Mouse (Mus musculus): ENCODE measurements at regions not wholly inside any gene's neighbourhood (a gene's known extent, or its start where the extent isn't known, plus 50 kb on each side); places are given as distances from the start of the nearest gene placed in this dataset.

DNA sequence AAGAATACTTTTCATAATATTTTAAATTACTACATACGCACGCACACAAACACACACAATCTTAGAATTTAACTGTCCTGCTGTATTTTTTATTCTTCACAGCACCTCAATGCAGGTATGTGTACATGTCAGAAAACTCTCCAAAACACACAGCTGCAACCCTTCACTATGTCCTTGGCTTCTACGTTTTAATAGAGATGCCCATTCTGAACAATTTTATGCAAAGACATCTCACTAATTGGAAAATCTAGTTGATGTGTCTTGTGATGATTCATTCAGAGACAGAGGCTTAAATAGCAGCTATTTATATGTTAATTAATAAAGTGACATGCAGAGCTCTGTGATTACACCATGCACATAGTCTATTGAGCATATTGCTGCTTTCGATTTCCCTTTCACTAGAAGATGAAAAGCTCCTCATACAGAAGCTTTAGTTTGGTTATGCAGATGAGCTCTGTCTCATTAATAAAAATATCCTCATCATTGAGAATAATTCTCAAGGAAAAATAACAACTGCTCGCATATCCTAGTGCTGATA is 525.4 kb downstream of the Slco4c1 start:
- no peak overlapping the region for H3K4me3 ChIP-seq (ENCODE audit: insufficient read depth in 1 of 2, low read depth in 1 of 2, low read length in 2 of 2, poor library complexity in 1 of 2, severe bottlenecking in 1 of 2)
- no peak for DNase-seq (ENCODE audit: low read depth, low spot score)
- H3K27ac ChIP-seq (ENCODE audit: insufficient read depth, low read depth, low read length, poor library complexity, severe bottlenecking), result no peak overlapping the region
- TF ChIP-seq CHD2 (IDR thresholded peaks at IDR 0.05; ENCODE audit: low read depth, low read length), result no peak
- no peak for TF ChIP-seq HCFC1 (IDR thresholded peaks at IDR 0.05; ENCODE audit: borderline replicate concordance, insufficient read depth, low read length)
- no peak for TF ChIP-seq ZC3H11A (IDR thresholded peaks at IDR 0.05; ENCODE audit: borderline replicate concordance, low read depth, low read length)
- TF ChIP-seq ZNF384 (IDR thresholded peaks at IDR 0.05; ENCODE audit: low read depth, low read length), result no peak
- TF ChIP-seq MAFK (IDR thresholded peaks at IDR 0.05; ENCODE audit: insufficient read depth, low read depth, low read length), result no peak
- no peaks in the 10 kb centered on the region for H3K36me3 ChIP-seq (ENCODE audit: control insufficient read depth, insufficient read depth, low read length, poor library complexity, severe bottlenecking)
- H3K9ac ChIP-seq (ENCODE audit: insufficient read depth, low read depth, low read length, poor library complexity, severe bottlenecking), result no peak overlapping the region
- in situ Hi-C loops (cut with MboI; ENCODE audit: low sequenced_read_pairs in 2 of 2, unreplicated experiment in 2 of 2), result no loop called here
- H3K9me3 ChIP-seq (ENCODE audit: control insufficient read depth, insufficient read depth, low read depth, low read length), result no peaks in the 10 kb centered on the region
- no peaks in the 10 kb centered on the region for H3K4me1 ChIP-seq (ENCODE audit: control insufficient read depth in 2 of 2, insufficient read depth in 2 of 2, low read length in 2 of 2, poor library complexity in 1 of 2)

DNA sequence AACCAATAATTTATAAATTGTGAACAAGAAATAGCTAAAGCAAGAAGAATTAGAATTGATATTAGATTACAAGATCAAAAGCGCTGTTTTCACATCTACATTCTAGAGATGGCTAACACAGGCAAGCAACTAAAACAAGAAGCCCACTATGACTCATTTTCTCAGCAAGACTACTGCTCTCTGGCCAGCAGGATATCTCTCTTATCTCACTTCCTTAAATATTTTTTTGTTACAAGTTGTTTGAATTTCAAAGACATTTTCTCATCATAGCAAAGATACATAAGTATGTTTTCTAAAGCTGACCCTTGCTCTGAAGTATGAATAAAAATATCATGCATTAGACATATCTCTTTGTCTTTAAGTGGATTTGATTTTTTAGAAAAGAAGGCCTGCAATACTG is 556.2 kb downstream of the Slco4c1 start:
- H3K4me3 ChIP-seq (ENCODE audit: insufficient read depth in 1 of 2, low read depth in 1 of 2, low read length in 2 of 2, poor library complexity in 1 of 2, severe bottlenecking in 1 of 2), result no peak overlapping the region
- H3K9ac ChIP-seq (ENCODE audit: insufficient read depth, low read depth, low read length, poor library complexity, severe bottlenecking), result no peak overlapping the region
- no peaks in the 10 kb centered on the region for H3K4me1 ChIP-seq (ENCODE audit: control insufficient read depth in 2 of 2, insufficient read depth in 2 of 2, low read length in 2 of 2, poor library complexity in 1 of 2)
- no peaks in the 10 kb centered on the region for H3K9me3 ChIP-seq (ENCODE audit: control insufficient read depth, insufficient read depth, low read depth, low read length)
- in situ Hi-C loops (cut with MboI; ENCODE audit: low sequenced_read_pairs in 2 of 2, unreplicated experiment in 2 of 2), result no loop called here
- H3K27ac ChIP-seq (ENCODE audit: insufficient read depth, low read depth, low read length, poor library complexity, severe bottlenecking), result no peak overlapping the region
- no peaks in the 10 kb centered on the region for H3K36me3 ChIP-seq (ENCODE audit: control insufficient read depth, insufficient read depth, low read length, poor library complexity, severe bottlenecking)
- no peak for DNase-seq (ENCODE audit: low read depth, low spot score)
- TF ChIP-seq MAFK (IDR thresholded peaks at IDR 0.05; ENCODE audit: insufficient read depth, low read depth, low read length) (no peak), ZC3H11A (IDR thresholded peaks at IDR 0.05; ENCODE audit: borderline replicate concordance, low read depth, low read length) (no peak), HCFC1 (IDR thresholded peaks at IDR 0.05; ENCODE audit: borderline replicate concordance, insufficient read depth, low read length) (no peak), CHD2 (IDR thresholded peaks at IDR 0.05; ENCODE audit: low read depth, low read length) (no peak), ZNF384 (IDR thresholded peaks at IDR 0.05; ENCODE audit: low read depth, low read length) (no peak)

DNA sequence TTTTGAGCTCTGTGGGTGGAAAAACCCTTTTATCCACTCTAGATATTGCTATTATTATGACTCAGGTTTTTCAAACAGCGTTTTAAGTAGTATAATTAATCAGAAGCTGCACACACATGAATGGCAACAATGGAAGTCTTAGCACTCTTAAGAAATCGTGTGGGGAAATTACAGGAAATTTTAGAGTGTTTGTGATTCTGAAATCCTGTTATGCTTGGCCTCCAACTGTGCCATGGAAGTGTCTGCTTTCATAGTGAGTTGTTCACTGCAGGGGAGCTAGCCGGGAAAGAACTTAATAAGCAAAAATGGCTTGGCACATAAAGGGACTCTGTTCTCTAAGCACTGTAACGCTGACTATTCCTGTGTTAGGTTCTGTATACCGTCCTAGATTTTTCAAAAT is 570.7 kb downstream of the Slco4c1 start:
- Histone ChIP-seq H3K4me3 (ENCODE audit: insufficient read depth in 1 of 2, low read depth in 1 of 2, low read length in 2 of 2, poor library complexity in 1 of 2, severe bottlenecking in 1 of 2) (no peak overlapping the region), H3K9me3 (ENCODE audit: control insufficient read depth, insufficient read depth, low read depth, low read length) (no peaks in the 10 kb centered on the region), H3K36me3 (ENCODE audit: control insufficient read depth, insufficient read depth, low read length, poor library complexity, severe bottlenecking) (no peaks in the 10 kb centered on the region), H3K9ac (ENCODE audit: insufficient read depth, low read depth, low read length, poor library complexity, severe bottlenecking) (no peak overlapping the region), H3K4me1 (ENCODE audit: control insufficient read depth in 2 of 2, insufficient read depth in 2 of 2, low read length in 2 of 2, poor library complexity in 1 of 2) (no peaks in the 10 kb centered on the region), H3K27ac (ENCODE audit: insufficient read depth, low read depth, low read length, poor library complexity, severe bottlenecking) (no peak overlapping the region)
- no peak for DNase-seq (ENCODE audit: low read depth, low spot score)
- in situ Hi-C loops (cut with MboI; ENCODE audit: low sequenced_read_pairs in 2 of 2, unreplicated experiment in 2 of 2), result no loop called here
- TF ChIP-seq MAFK (IDR thresholded peaks at IDR 0.05; ENCODE audit: insufficient read depth, low read depth, low read length) (no peak), ZNF384 (IDR thresholded peaks at IDR 0.05; ENCODE audit: low read depth, low read length) (no peak), HCFC1 (IDR thresholded peaks at IDR 0.05; ENCODE audit: borderline replicate concordance, insufficient read depth, low read length) (no peak), CHD2 (IDR thresholded peaks at IDR 0.05; ENCODE audit: low read depth, low read length) (no peak), ZC3H11A (IDR thresholded peaks at IDR 0.05; ENCODE audit: borderline replicate concordance, low read depth, low read length) (no peak)

DNA sequence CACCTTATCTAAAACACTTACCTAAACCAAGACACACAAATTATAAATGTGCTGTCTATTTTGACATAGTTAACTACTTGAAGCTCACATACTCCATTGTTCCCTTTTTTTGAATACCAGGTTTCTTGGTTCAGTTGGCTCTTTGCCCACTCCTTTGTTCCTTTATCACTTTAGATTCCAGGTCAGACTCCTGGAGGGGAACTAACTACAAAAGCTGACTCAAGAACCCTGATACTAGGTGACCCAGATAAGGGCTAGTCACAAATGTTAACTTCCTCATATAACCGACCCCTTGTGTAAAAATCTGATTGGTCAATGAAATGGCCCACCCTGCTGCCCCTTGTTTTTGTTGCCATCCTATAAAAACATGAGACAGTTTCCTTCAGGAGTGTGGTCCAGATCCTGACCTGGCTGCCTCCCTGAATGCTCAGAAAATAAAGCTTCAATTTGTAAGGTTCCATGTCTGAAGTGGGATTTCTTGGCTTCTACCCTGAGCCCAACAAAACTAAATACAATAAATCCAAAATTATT is 593.9 kb downstream of the Slco4c1 start:
- H3K9me3 ChIP-seq (ENCODE audit: control insufficient read depth, insufficient read depth, low read depth, low read length), result no peaks in the 10 kb centered on the region
- no peak for DNase-seq (ENCODE audit: low read depth, low spot score)
- no peaks in the 10 kb centered on the region for H3K4me1 ChIP-seq (ENCODE audit: control insufficient read depth in 2 of 2, insufficient read depth in 2 of 2, low read length in 2 of 2, poor library complexity in 1 of 2)
- in situ Hi-C loops (cut with MboI; ENCODE audit: low sequenced_read_pairs in 2 of 2, unreplicated experiment in 2 of 2), result no loop called here
- no peaks in the 10 kb centered on the region for H3K36me3 ChIP-seq (ENCODE audit: control insufficient read depth, insufficient read depth, low read length, poor library complexity, severe bottlenecking)
- H3K4me3 ChIP-seq (ENCODE audit: insufficient read depth in 1 of 2, low read depth in 1 of 2, low read length in 2 of 2, poor library complexity in 1 of 2, severe bottlenecking in 1 of 2), result no peak overlapping the region
- H3K27ac ChIP-seq (ENCODE audit: insufficient read depth, low read depth, low read length, poor library complexity, severe bottlenecking), result no peak overlapping the region
- no peak for TF ChIP-seq MAFK (IDR thresholded peaks at IDR 0.05; ENCODE audit: insufficient read depth, low read depth, low read length)
- TF ChIP-seq ZC3H11A (IDR thresholded peaks at IDR 0.05; ENCODE audit: borderline replicate concordance, low read depth, low read length), result no peak
- TF ChIP-seq ZNF384 (IDR thresholded peaks at IDR 0.05; ENCODE audit: low read depth, low read length), result no peak
- TF ChIP-seq CHD2 (IDR thresholded peaks at IDR 0.05; ENCODE audit: low read depth, low read length), result no peak
- TF ChIP-seq HCFC1 (IDR thresholded peaks at IDR 0.05; ENCODE audit: borderline replicate concordance, insufficient read depth, low read length), result no peak
- no peak overlapping the region for H3K9ac ChIP-seq (ENCODE audit: insufficient read depth, low read depth, low read length, poor library complexity, severe bottlenecking)

Measured in ES-E14 (cell line).